Mouse (Mus musculus) MN1 (cell line): ENCODE results near the gene Gse1.
A peak's percentile ranks its signal among the peaks of the same experiment; 100 is the strongest.

ENCODE experiments used
- DNase-seq: peaks from one replicate; pipeline ENCODE4 v3.0.0-alpha.2; 2016; ENCODE audit warnings: low spot score

Gene Gse1

DNA sequence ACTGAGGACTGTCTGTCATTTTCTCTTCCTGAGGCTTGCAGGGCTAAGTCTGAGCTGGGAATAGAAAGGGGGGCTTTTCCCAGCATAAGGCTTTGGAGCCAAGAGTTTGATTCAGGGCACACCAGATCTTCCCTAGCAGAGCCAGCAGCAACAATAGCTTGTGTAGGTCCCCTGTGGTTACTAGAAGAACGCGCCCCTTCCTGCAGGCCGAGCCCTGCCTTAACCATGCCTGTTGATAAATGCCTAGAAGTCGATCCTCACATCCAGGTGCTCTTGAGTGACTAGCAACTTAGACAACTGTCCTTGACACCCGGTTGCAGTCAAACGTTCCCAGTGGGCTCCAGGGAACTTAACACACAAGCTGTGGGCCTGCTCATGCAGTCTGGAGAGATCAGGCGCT lies 195.3 kb downstream of the Gse1 start:
- DNase-seq = no peak

DNA sequence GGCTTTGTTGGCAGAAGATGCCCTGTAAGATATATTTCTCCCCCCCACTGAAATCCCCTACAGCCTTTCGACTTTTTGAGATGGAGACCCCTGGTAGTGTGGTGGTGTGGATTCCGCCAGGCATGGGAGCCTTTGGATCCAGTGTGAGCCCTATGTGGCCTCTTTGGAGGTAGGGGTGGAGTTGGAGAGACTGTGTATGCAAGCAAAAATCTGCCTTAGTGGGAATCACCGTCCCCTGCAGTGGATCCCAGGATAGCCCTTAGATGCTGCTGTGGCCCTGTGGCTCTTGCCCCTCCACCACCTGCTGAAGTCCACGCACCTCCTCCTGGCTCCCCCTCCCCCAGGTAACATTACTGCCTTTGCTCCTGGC lies 196.6 kb downstream of the Gse1 start:
- no peak for DNase-seq

DNA sequence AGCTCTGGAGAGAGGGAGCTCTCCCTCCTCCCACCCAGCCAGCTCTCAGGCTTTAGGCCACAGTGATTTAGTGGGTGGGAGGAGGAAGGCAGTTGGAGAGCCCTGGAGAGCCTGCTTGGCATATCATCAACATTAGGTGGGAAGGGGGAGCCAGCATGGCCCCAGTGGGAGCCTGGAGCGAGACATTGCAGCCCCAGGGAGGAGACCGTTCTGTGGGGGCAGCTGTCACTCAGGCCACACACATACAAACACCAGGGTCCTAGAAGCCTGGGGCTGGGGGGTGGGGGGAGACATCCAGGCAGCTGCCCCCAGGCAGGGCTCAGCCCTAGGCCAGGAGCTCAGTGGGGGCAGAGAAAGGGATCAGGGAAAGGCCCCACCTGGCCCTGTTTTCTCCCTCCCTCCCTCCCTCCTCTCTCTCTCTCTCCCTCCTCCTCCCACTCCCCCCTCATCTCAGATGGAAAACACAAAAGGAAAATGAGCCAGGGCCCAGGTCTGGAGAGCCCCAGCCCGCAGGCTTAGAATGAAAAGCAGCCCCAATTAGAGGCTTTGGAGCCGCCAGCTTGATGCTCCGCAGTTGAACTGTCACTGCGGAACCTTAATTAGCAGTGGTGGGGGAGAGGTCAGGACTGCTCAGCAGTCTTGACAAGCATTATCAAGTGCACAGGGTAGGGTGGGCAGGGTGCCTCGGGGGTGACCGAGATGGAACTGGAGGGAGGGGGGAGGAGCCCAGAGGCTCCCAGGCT lies 197.1 kb downstream of the Gse1 start:
- DNase-seq = peak; percentile 91

DNA sequence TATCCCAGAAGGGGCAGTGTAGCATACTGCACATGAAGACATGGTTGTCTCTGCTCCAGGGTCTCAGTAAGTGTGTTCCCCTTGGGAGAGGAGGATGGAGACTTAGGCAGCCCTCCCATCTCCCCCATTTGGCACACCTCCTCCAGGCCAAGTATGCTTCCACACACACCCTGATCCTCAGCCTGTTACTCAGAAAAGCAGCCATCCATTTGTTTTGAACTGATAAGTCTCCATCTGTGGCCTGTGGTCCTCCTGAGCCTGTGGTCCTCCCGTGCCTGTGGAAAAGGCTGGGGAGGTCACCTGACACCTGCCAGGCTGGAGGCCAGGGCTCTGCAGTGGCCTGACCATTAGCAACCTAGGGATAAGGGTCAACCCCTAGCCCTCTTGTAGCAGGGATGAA lies 197.8 kb downstream of the Gse1 start:
- no peak for DNase-seq

DNA sequence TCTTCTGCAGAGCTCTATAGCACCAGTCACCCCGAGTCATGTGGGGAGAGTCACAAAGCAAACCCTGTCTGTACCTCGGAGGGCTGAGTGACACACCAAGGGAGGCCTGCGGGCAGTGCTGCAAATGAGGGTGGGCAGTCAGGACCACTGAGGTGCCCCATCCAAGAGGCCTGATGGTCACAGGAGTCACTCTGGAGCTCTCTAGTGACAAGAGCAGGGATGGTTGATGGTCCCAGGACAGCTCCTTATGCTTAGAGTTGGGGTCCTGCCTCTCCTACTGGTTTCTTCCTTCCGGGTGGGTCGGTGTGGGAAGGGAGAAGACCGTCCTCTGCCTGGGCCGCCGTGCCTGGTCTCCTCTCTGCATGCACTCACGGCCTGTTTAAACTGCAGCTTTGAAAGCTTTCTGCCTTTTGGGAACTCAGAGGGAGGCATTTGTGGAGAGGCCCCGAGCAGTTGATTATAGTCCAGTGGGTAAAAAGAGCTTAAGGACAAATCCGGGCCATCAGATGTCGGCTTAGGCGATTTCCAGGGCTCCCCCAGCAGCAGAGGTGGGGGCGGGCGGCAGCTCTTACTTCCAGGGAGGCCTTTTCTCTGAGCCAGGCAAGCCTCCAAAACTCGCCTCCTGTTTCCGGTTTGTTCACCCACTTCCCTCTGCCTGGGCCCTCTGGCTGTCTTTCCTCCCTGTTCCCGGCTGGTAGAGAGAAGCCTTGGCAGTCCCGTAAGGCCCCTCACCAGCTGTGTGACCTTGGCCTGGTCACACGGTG lies 198.5 kb downstream of the Gse1 start:
- DNase-seq = no peak

DNA sequence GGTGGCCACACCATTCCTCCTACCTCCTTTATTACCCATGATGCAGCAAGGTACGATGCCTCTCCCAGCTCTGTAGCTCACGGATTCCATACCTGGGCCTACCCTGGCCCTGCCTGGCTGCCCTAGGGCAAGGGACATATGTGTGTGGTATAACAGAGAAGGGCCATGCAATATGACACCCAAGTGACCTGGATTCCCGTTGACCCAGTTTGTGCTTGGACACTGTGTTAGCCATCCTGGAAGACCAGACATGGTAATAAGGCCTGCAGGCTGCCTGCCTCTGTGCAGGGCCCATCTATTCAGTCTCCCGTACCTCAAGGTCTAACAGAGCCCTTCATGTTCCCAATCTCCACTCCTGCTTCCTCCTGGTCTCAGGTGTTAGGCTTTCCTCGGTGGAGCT lies 200.2 kb downstream of the Gse1 start:
- DNase-seq = no peak

DNA sequence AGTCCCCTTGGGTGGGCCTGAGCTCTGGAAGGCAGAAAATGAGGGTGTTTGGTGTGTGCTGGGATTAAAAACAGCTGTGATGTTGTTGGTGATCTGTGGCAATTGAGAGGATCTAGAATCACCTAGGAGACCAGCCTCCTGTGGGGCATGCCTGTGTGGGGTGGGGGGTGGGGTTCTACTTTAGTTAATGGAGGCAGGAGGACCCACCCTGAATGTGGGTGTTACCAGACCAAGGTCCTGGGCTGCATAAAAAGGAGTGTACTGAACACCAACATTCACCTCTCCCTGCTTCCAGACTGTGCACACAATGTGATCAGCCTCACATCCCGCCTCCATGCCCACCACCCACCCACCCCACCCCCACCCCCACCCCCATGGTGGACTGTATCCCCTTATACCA lies 200.9 kb downstream of the Gse1 start:
- no peak for DNase-seq

DNA sequence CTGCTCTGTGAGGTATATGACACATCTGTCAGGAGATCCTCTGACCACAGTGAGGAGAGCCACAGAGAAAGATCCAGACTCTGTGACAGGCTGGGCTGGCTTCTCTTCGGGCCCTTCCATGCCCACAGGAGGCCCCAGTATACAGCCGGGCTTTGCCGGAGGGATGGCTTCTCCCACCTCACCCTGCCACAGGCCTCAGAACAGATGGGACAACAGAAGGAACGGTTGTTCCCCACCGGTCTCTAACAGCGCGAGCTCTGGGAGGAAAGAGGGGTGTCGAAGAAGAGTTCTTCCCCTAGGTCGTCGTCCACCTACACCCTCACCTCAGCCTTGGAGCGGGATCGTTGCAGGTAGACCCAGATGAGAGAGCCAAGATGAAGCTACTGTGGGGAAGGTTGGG lies 202.8 kb downstream of the Gse1 start:
- no peak for DNase-seq

DNA sequence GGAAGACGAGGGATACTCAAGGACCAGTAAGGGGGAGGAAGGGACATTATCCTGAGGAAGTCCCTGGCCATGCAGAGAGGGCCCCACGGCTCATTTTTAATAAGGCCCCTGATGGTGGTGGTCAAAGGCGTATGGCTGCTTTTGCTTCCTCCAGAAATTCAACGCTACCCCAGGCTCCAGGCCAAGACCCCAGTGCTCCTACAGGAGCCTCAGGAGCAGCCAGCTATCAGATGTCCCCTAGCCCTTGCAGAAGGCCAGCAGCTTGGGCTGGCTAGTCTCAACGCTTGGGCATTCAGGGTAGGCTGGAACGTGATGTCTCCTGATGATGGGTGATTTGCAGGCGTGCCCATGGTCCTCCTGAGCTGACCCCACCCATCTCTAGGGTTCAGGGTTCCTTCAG lies 204.2 kb downstream of the Gse1 start:
- no peak for DNase-seq

DNA sequence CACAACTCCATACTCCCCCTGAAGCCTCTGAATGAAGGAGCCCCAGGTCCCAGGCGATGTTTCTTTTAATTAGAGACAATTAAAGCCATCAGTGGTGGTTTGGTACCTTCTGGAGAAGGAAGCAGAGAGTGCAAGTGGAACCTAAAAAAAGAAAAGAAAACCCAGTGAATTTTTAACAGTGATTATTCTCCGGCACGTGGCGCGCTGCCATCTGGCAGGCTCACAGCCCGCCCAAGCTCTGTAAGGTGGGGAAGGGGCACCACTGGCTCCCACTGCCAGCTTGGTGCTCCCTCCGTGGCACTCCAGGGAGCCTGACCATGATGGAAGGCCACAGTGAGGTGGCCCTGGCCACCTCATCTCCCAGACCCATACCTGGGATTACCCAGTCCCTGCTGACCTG lies 204.9 kb downstream of the Gse1 start:
- DNase-seq = no peak

DNA sequence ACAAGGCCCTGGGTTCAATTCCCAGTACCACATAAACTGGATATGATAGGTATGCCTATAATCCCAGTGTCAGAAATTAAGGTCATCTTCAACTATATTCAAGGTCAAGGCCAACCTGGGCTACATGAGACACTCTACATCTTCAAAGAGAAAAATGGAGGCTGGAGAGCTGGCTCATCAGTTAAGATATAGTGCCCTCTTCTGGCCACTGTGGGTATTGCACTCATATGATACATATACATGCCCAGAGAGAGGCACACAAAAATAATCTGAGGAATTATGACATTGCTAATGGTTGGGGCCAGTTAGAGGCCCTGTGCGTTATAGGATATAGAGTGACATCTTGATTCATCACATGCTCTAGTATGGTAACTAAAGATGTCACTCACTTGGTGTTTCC lies 205.5 kb downstream of the Gse1 start:
- DNase-seq = no peak

DNA sequence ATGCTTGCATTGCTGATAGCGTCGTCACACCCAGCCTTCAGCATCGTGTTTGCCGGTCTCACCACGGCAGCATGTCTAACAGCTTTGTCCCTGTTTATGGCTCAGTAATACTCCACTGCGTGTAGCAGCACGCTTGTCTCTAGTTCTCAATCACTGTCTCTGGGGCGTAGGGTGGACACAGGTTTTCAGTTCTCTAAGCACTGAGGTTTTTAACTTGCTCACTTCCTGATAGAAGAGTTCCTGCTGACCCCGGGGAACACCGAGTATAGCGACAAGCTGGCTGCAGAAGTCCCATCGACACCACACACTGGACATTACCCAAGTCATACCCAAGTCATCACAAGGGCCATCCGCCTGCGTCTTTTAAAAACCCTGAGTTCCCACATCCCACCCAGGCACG lies 207.5 kb downstream of the Gse1 start:
- DNase-seq = no peak

DNA sequence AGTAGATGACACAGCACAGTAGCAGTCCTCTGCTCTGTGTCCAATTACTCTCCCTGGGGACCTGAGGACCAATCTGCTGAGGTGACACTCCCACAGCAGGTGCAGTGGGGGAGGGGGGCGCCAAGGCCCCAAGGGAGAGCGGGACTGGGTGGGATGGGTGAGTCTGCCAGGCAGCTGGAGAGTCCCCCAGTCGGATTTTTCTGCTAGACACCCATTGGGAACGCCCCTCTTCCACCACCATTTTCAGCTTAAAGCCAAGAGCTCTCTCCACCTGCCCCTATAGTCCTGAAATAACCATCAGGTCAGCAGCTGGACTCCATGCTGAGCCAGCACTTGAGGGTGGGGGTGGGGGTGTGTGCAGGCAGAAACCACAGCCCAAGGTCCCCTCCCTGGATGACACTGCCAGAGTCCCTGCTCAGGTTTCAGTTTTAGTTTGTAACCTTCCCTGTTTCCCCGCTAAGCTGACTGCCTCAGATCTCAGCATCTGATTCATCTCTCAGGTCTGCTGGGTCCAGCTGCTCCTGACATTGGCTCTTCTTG lies 208.3 kb downstream of the Gse1 start:
- peak; percentile 51 for DNase-seq

DNA sequence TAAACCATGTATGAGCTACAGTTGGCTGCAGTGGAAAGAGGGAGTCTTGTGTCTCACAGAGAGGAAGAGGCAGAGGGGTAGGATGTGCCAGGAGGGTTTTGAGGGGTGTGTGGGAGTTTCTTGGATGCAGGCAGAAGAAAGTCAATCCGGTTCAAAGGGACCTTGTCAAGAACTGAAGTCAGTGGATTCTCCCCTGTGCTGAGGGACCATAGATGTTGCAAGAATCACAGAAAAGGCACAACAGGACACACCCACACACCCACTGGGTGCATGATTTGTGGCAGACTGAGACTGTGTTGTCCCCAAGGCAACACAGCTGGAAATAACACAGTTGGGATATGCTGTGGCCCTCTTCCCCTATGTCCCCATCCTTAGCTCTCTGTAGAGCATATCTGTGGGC lies 209.0 kb downstream of the Gse1 start:
- DNase-seq = no peak

DNA sequence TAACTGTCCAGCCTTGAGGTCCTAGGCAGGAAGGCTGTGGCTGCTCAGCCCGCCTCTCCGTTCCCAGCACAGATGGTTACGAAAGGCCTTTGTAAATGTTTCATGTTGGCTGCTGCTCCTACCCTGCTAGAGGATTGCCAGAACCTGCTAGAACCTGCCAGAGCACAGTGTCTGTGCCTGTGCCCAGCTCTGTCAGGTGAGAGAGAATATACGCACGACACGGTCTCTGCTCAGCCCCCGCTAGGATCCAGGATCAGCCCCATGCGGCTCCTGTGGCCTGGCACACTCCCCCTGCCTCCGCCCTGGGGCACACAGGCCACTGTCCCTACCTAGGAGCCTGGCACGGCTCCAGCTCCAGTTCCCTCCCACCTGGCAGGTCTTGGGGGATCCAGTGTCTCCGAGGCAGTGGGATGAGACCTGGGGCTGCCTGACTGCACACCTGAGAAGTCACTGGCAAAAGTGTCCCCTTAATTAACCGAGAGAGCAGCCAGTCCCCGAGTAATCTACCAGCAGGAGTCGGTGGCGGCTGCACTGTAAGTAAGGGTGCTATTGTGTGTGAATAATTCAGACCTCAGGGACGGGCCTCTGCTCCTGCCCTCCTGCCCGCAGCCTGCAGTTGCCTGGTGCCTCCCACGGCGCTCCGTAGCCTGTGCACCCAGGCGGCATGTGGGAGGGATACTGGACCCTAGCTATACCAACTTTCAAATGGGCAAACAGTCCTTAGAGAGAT lies 209.6 kb downstream of the Gse1 start:
- no peak for DNase-seq

DNA sequence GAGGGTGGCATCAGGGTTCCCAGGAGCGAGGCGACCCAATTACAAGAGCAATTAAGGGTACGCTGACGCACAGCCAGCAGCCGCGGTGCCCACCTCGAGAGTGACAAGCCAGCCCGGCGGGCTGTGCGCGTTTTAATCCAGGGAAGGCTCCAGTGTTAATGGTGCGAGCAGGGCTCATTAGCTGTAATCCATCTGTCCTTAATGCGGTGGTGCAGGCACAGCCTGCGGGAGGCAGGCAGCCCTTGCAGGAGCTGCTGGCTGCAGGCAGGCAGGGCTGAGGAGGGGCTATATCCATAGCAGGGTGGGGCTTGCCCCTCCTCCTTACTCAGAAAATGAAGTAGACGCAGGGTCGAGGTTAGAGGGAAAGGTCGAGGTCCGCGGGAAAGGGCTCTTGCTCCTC lies 211.1 kb downstream of the Gse1 start:
- DNase-seq = peak; percentile 61

DNA sequence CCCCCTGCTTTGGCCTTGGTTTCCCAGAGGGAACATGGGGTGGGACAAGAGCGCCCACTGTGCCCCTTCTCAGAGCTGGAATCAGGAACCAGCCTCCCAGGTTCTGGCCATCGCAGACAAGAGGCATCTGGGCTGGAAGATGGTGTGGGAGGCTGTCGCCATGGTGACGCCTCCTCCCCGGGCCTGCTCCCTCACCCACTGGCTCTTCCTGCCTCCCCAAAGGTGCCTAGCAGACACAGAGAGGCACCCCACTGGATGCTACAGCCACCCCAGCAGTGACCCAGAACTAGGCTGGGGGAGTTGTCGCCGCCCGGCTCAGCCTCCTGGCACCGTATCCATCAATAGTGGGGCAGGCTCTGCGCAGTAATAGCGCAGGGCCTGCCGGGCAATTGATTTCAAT lies 212.5 kb downstream of the Gse1 start:
- peak; percentile 51 for DNase-seq

DNA sequence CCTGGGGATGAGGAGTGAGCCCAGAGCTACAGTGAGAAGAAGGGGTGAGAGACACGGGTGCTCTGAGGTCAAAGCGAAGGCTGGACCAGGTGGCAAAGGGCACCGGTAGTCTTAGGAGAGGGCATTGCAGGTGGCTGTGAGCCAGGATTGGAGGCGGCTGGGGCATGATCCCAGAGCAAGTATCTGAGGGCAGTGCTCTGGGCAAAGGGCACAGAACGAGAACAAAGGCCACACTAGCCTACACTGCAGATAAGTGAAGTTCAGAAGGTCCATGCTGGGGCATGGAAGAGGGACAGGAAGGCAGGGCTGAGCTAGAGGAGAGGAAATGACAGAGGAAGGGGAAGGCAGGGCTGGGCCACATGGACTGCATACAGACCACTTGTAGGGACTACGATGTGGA lies 213.4 kb downstream of the Gse1 start:
- no peak for DNase-seq

DNA sequence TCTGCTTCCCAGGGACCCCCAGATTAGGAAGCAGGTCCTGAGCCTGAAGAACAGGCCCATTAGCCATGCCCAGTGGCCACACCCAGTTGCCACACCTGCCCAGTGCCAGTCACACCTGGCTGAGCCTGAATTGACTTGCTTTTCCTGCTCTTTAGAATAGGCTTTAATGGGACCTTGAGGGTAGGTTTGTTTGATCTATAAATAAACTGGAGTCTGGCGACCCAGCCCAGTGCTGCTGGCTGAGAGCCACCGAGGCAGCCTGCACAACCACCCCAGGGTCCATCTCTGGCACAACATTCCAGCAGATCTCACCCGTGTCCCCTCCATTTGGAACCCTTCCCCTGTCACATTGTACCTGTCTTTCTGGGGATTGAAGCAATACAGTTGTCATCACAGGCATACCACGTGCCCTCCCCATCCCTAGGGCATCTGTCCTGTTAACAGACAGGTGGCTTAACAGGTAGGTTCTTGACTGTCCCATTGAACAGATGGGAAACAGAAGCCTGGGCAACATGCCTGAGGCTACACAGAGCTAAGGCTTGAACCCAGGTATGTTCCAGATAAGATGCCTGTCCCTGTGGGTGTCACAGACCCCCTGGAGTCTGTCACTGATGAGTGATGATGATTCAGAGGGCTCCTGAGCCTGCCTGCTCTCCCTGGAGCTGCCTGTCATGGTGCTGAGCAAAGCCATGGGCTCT lies 214.2 kb downstream of the Gse1 start:
- no peak for DNase-seq

DNA sequence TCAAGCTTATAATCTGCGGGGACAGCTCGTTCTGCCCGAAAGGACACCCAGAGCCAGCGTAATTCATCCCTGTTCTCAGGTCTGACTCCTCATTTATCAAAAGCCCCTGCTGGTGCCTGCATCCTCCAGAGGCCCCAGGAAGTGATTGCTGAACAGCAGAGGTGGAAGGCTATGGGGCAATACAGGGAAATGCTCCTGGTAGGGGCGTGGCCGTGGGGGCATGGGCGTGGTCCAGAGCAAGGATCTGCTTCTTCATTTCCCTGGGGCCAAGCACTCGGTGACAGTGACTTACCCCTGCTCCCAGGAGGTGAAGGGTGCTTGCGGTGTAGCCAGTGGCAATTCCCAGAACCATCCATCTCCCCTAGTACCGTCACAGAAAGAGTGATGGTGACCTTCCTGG lies 217.0 kb downstream of the Gse1 start:
- DNase-seq = peak; percentile 51

DNA sequence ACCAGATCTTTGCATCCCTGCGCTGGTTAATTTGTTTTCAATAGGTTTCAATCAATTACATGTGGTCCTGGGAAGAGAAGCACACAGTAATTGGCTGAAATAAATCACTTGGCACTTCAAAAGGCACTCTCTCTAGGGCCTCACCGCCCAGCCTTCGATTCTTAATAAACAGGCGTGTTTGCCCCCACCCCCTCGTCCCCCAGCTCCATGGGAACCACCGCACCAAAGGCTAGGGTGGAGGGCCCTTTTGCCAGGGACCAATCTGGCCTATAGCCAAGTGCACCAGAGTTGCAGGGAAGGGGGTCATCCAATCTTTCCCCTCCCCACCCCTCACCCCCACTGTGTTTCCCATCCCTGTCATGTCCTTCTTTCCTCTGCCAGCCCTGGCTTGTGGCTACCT lies 219.9 kb downstream of the Gse1 start:
- DNase-seq = peak; percentile 47

DNA sequence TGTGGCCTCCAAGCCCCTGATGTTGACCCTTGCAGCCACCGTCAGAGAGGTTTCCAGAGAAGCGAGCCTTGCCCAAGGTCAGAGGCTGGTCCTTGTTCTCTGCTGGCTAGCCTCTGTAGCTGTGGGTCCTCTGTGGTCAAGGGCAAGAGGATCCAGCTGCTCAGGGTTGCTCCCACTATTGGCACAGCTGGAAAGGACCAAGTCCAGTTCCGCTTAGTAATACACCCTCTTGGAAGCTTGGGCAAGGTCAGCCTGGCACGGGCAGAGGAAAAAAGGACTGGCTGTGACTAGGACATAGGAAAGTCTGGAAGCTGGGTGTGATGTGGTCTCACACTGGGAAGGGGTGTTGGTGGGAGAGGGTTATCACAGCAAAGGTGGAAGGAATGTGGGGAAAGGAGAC lies 220.9 kb downstream of the Gse1 start:
- DNase-seq = no peak
